Mouse (Mus musculus) neural tube, embryonic 15.5 days (tissue): ENCODE measurements around the gene Fam118a. TPM values are rescaled to one million over a fixed set of nuclear protein-coding genes. Genes with fewer than 3 reads are reported as not detected.

Experiments used
- polyA plus RNA-seq: library from polyadenylated mRNA; unstranded; fragments of >200 nt; fragmentation: Nextera tagmentation; extraction: Ambion mirVana; gene quantifications from 2 replicates; pipeline ENCODE4 v1.2.1, GENCODE M21; 2015

Gene Fam118a
- polyA plus RNA-seq, 1 experiment from 2014 or later, result 28.8 TPM

Other genes with a start within 250 kb of the Fam118a start
- gene Phf21b, start 172.9 kb upstream of the Fam118a start, polyA plus RNA-seq, result 2.6 and 3.3 TPM in 2 replicates
- gene Gm29666, start 108.9 kb upstream of the Fam118a start, polyA plus RNA-seq, result 1.1 TPM in 2 replicates
- 21.5 and 27.5 TPM in 2 replicates for gene Nup50, start 105.5 kb upstream of the Fam118a start, polyA plus RNA-seq
- 21.6 and 24.9 TPM in 2 replicates for gene 5031439G07Rik, start 40.4 kb upstream of the Fam118a start, polyA plus RNA-seq
- 0.38 and 0.74 TPM in 2 replicates for gene Upk3a, start 11.8 kb upstream of the Fam118a start, polyA plus RNA-seq
- 0.19 and 0.23 TPM in 2 replicates for gene Smc1b, start 103.0 kb downstream of the Fam118a start, polyA plus RNA-seq
- gene Ribc2, start 103.1 kb downstream of the Fam118a start, polyA plus RNA-seq, result 0.68 and 0.84 TPM in 2 replicates
- 54.2 and 65.8 TPM in 2 replicates for gene Fbln1, start 177.0 kb downstream of the Fam118a start, polyA plus RNA-seq